ENCODE assay signal across 34 mouse cellular contexts in genomic region chr12:36036121-36036520, GRCm38 (mm10). TPM values are rescaled to one million over a fixed set of nuclear protein-coding genes. Genes with fewer than 3 reads are reported as not detected.
DNase-seq lines count a peak whose midpoint lies in the region; ATAC-seq and TF ChIP-seq lines count a peak whose summit lies in the region.
"Had no signal": no experiment of that assay in that cellular context is flagged by ENCODE, and none has a peak within 500 bp of the region (broad histone marks: within the 10 kb centered on the region; RNA-seq: fewer than 3 reads in every experiment).

No protein-coding gene starts in this region.

- no peak for ATAC-seq in forebrain, embryonic 11.5 days (replicated peaks; ENCODE audit: low FRiP score)
- ATAC-seq: forebrain, embryonic 13.5 days; forebrain, embryonic 16.5 days; hindbrain, postnatal 0 days; Patski had no signal

- H3K9me3 ChIP-seq in forebrain, embryonic 11.5 days (ENCODE audit: control insufficient read depth, low read length): no peaks in the 10 kb centered on the region; the same call in 1 of the 2 replicates
- H3K9me3 ChIP-seq: embryonic facial prominence, embryonic 10.5 days; embryonic facial prominence, embryonic 13.5 days; G1E; heart, embryonic 13.5 days had no signal

- H3K4me1 ChIP-seq in spleen, adult 2 months (ENCODE audit: control insufficient read depth, insufficient read depth, insufficient read length): peaks cover 16% of the 10 kb centered on the region
- no peaks in the 10 kb centered on the region; the same call in 1 of the 2 replicates for H3K4me1 ChIP-seq in forebrain, embryonic 11.5 days (replicated peaks; ENCODE audit: control insufficient read depth, insufficient read depth, low read length)

- peak; percentile 90 for DNase-seq in heart, adult 11 months
- DNase-seq in heart, adult 18-20 months: no peak
- no peak for DNase-seq in layer of hippocampus, adult 2 months (ENCODE audit: low spot score in 2 of 2)
- DNase-seq in layer of hippocampus, adult 9-10 months (ENCODE audit: low spot score): no peak
- DNase-seq in spleen, adult 2 months (ENCODE audit: low read depth in 1 of 2, low spot score in 2 of 2): no peak
- DNase-seq in spleen, postnatal 36 days (ENCODE audit: low spot score in 2 of 2): no peak
- DNase-seq in forebrain, embryonic 11.5 days (ENCODE audit: low spot score): no peak
- DNase-seq: cerebellum, adult 11-12 months; cerebellum, adult 8-10 months; cerebellum, postnatal 10 days; cerebellum, postnatal 36 days; embryo, embryonic 11 days; gastrocnemius, postnatal 14 days; heart, postnatal 14 days; kidney, adult 11 months had no signal

- no peak overlapping the region for H3K9ac ChIP-seq in forebrain, embryonic 11.5 days (ENCODE audit: low read length)
- H3K9ac ChIP-seq: embryonic facial prominence, embryonic 13.5 days; forebrain, embryonic 13.5 days; heart, embryonic 13.5 days; hindbrain, embryonic 14.5 days had no signal

- TF ChIP-seq CTCF in layer of hippocampus, adult 2 months (conservative IDR thresholded peaks at IDR 0.05): no peak
- TF ChIP-seq CTCF in spleen, adult 2 months (IDR thresholded peaks at IDR 0.05; ENCODE audit: extremely low read depth, insufficient read depth, insufficient read length, insufficient replicate concordance): no peak

- no peak for TF ChIP-seq POLR2A in spleen, adult 2 months (IDR thresholded peaks at IDR 0.05; ENCODE audit: low read depth, low read length)

- H3K27me3 ChIP-seq in spleen, adult 2 months (ENCODE audit: control insufficient read depth, insufficient read depth, low read length): no peaks in the 10 kb centered on the region
- H3K27me3 ChIP-seq in forebrain, embryonic 11.5 days (ENCODE audit: control insufficient read depth, insufficient read depth, low read length): no peaks in the 10 kb centered on the region
- H3K27me3 ChIP-seq: CH12.LX; embryonic facial prominence, embryonic 13.5 days; forebrain, embryonic 13.5 days; heart, embryonic 13.5 days; Patski had no signal

- no peaks in the 10 kb centered on the region for H3K36me3 ChIP-seq in spleen, adult 2 months (ENCODE audit: control insufficient read depth, insufficient read depth, low read length)
- H3K36me3 ChIP-seq in forebrain, embryonic 11.5 days (ENCODE audit: control insufficient read depth, insufficient read depth, low read length): no peaks in the 10 kb centered on the region; the same call in 1 of the 2 replicates
- H3K36me3 ChIP-seq: embryonic facial prominence, embryonic 13.5 days; G1E; heart, embryonic 13.5 days had no signal

- no peak overlapping the region; the same call in 1 of the 2 replicates for H3K4me3 ChIP-seq in layer of hippocampus, adult 2 months
- no peak overlapping the region for H3K4me3 ChIP-seq in spleen, adult 2 months (ENCODE audit: extremely low read depth, insufficient read depth, insufficient read length)
- no peak overlapping the region for H3K4me3 ChIP-seq in forebrain, embryonic 11.5 days (ENCODE audit: low read depth, low read length)
- H3K4me3 ChIP-seq: embryonic facial prominence, embryonic 10.5 days; embryonic facial prominence, embryonic 13.5 days; erythroblast, embryonic 14.5 days; forebrain, embryonic 13.5 days; heart, embryonic 13.5 days had no signal

- no peak overlapping the region for H3K4me2 ChIP-seq in forebrain, embryonic 11.5 days (ENCODE audit: low read depth, low read length, severe bottlenecking)
- H3K4me2 ChIP-seq: embryonic facial prominence, embryonic 13.5 days; forebrain, embryonic 13.5 days; heart, embryonic 13.5 days; hindbrain, embryonic 14.5 days had no signal

- 0 out of 2 replicates have a peak overlapping the region, but pooled peaks have one; percentile 39 for H3K27ac ChIP-seq in layer of hippocampus, adult 2 months
- H3K27ac ChIP-seq in spleen, adult 2 months (ENCODE audit: insufficient read depth, low read length): peak overlapping the region; percentile 70; the same call in 1 of the 2 replicates
- H3K27ac ChIP-seq in forebrain, embryonic 11.5 days (ENCODE audit: low read depth, low read length): no peak overlapping the region
- H3K27ac ChIP-seq: embryonic facial prominence, embryonic 10.5 days; embryonic facial prominence, embryonic 13.5 days; forebrain, embryonic 13.5 days; heart, embryonic 13.5 days; hindbrain, embryonic 14.5 days; hindbrain, postnatal 0 days had no signal

- 91% methylated on average over 7 of the region's 7 CpGs for WGBS in spleen, adult 2 months
- 96% methylated on average over 7 of the region's 7 CpGs for WGBS in forebrain, embryonic 11.5 days

RNA-seq across cellular contexts. Expression of gene Tspan13, which starts 6.2 kb away (rescaled TPM):
- total RNA-seq in heart, adult 18-20 months (2021): 10 to 100 TPM; 34.9 to 46.1 TPM
- 100 to 1,000 TPM; 261 to 264 TPM for total RNA-seq in layer of hippocampus, adult 2 months (2021)
- polyA plus RNA-seq in spleen, adult 2 months (2012; rRNA removed): 298 and 415 TPM in 2 replicates
- polyA plus RNA-seq in forebrain, embryonic 11.5 days (2014; fragmentation: Nextera tagmentation; extraction: Ambion mirVana): 187 and 199 TPM in 2 replicates
- total RNA-seq: G1E had no signal

RNA-seq across cellular contexts. Expression of gene Agr2, which starts 43.4 kb away (rescaled TPM):
- 1 to 10 TPM in 1 of 2 experiments, not detected in 1; 1.3 TPM for total RNA-seq in heart, adult 18-20 months (2021)
- not detected for total RNA-seq in layer of hippocampus, adult 2 months (2021)
- 0.12 TPM in 1 of 2 replicates, not detected in the other for polyA plus RNA-seq in spleen, adult 2 months (2012; rRNA removed)
- 0.36 TPM in 1 of 2 replicates, not detected in the other for polyA plus RNA-seq in forebrain, embryonic 11.5 days (2014; fragmentation: Nextera tagmentation; extraction: Ambion mirVana)
- total RNA-seq: adrenal gland, adult 18-20 months; adrenal gland, postnatal 10 days; adrenal gland, postnatal 36 days; CH12.LX; gastrocnemius, adult 18-20 months; gastrocnemius, postnatal 14 days; heart, postnatal 14 days; heart, postnatal 4 days; hindbrain, postnatal 0 days had no signal
- polyA plus RNA-seq: C2C12; embryonic facial prominence, embryonic 10.5 days; erythroblast, embryonic 14.5 days; forebrain, embryonic 16.5 days; G1E; hindbrain, embryonic 11.5 days; hindbrain, embryonic 14.5 days; inflammation-experienced regulatory T-cells, adult 6 months had no signal

Comparison
In these comparisons a context has a peak if more than half of its experiments do, and no peak if none do; other contexts are left out.
1. RNA of gene Tspan13, which starts 6.2 kb away (total RNA-seq): 261 to 264 TPM in layer of hippocampus, adult 2 months; 34.9 to 46.1 TPM in heart, adult 18-20 months; every median in the first group is over 4 times any median in the second.